Mouse (Mus musculus): ENCODE measurements around the gene Mrpl12. TPM values are rescaled to one million over a fixed set of nuclear protein-coding genes. Genes with fewer than 3 reads are reported as not detected.

Gene Mrpl12
- polyA plus RNA-seq, 1 experiment from 2014 or later = 67.7 TPM

- Histone ChIP-seq H3K9ac (replicated peaks; ENCODE audit: low read depth) (peak overlapping the region; percentile 84), H3K9me3 (ENCODE audit: low read length) (no peaks in the 10 kb centered on the region), H3K36me3 (ENCODE audit: insufficient read depth, low read length) (peaks cover 3% of the 10 kb centered on the region; the same call in 1 of the 2 replicates), H3K4me2 (replicated peaks; ENCODE audit: low read depth, low read length) (peak overlapping the region; percentile 89), H3K27me3 (replicated peaks; ENCODE audit: insufficient read depth, low read length) (no peaks in the 10 kb centered on the region), H3K4me1 (ENCODE audit: insufficient read depth, low read depth, low read length) (peaks cover 5% of the 10 kb centered on the region; the same call in 1 of the 2 replicates), H3K27ac (ENCODE audit: low read length) (peak overlapping the region; percentile 77), H3K4me3 (ENCODE audit: low read depth, low read length) (peak overlapping the region; percentile 88)
- ATAC-seq = no peak; the same call in 1 of the 2 replicates
- 15% methylated on average over 14 of the region's 14 CpGs for WGBS
- DNase-seq (ENCODE audit: low spot score) = no peak
- TF ChIP-seq EP300 (IDR thresholded peaks at IDR 0.05) (no peak), CTCF (IDR thresholded peaks at IDR 0.05) (no peak)
These were observed 27.0 kb upstream of the Mrpl12 start for GRCm38 (mm10) chr11:120457370-120457769.

GRCm38 (mm10) chr11:120457772-120458751, 26.4 kb upstream of the Mrpl12 start, which contains the start of the genes Oxld1 and Ccdc137:
TSS of gene Oxld1 (minus strand) at chr11:120458068.
TSS of gene Ccdc137 (plus strand) at chr11:120458115.
- H3K9me3 ChIP-seq (ENCODE audit: low read length) = no peaks in the 10 kb centered on the region
- H3K4me1 ChIP-seq (ENCODE audit: insufficient read depth, low read depth, low read length) = peaks cover 5% of the 10 kb centered on the region; the same call in 1 of the 2 replicates
- 4% methylated on average over 62 of the region's 62 CpGs for WGBS
- H3K4me2 ChIP-seq (replicated peaks; ENCODE audit: low read depth, low read length) = peak within 1 kb of the TSS; percentile 89
- no peak for TF ChIP-seq CTCF (IDR thresholded peaks at IDR 0.05)
- no peak for TF ChIP-seq EP300 (IDR thresholded peaks at IDR 0.05)
- peak; percentile 96 for ATAC-seq
- peak within 1 kb of the TSS; percentile 84 for H3K9ac ChIP-seq (replicated peaks; ENCODE audit: low read depth)
- peak within 1 kb of the TSS; percentile 77 for H3K27ac ChIP-seq (ENCODE audit: low read length)
- H3K36me3 ChIP-seq (ENCODE audit: insufficient read depth, low read length) = peaks cover 3% of the 10 kb centered on the region; the same call in 1 of the 2 replicates
- peak; percentile 94 for DNase-seq (ENCODE audit: low spot score)
- H3K4me3 ChIP-seq (ENCODE audit: low read depth, low read length) = peak within 1 kb of the TSS; percentile 88
- no peaks in the 10 kb centered on the region for H3K27me3 ChIP-seq (replicated peaks; ENCODE audit: insufficient read depth, low read length)

GRCm38 (mm10) chr11:120458847-120459597, 25.4 kb upstream of the Mrpl12 start:
- Histone ChIP-seq H3K4me2 (replicated peaks; ENCODE audit: low read depth, low read length) (peak overlapping the region; percentile 89), H3K9me3 (ENCODE audit: low read length) (no peaks in the 10 kb centered on the region), H3K27me3 (replicated peaks; ENCODE audit: insufficient read depth, low read length) (no peaks in the 10 kb centered on the region), H3K4me1 (ENCODE audit: insufficient read depth, low read depth, low read length) (peaks cover 5% of the 10 kb centered on the region; the same call in 1 of the 2 replicates), H3K36me3 (ENCODE audit: insufficient read depth, low read length) (peaks cover 3% of the 10 kb centered on the region; the same call in 1 of the 2 replicates), H3K27ac (ENCODE audit: low read length) (no peak overlapping the region; the same call in 1 of the 2 replicates), H3K9ac (replicated peaks; ENCODE audit: low read depth) (peak overlapping the region; percentile 84), H3K4me3 (ENCODE audit: low read depth, low read length) (peak overlapping the region; percentile 88)
- 59% methylated on average over 6 of the region's 6 CpGs for WGBS
- DNase-seq (ENCODE audit: low spot score) (peak; percentile 17), ATAC-seq (no peak)
- TF ChIP-seq EP300 (IDR thresholded peaks at IDR 0.05) (no peak), CTCF (IDR thresholded peaks at IDR 0.05) (peak; percentile 51)

GRCm38 (mm10) chr11:120463536-120463935, 20.9 kb upstream of the Mrpl12 start:
- no peak overlapping the region for H3K4me2 ChIP-seq (replicated peaks; ENCODE audit: low read depth, low read length)
- no peaks in the 10 kb centered on the region for H3K27me3 ChIP-seq (replicated peaks; ENCODE audit: insufficient read depth, low read length)
- TF ChIP-seq EP300 (IDR thresholded peaks at IDR 0.05) = no peak
- no peak for TF ChIP-seq CTCF (IDR thresholded peaks at IDR 0.05)
- no peak for DNase-seq (ENCODE audit: low spot score)
- H3K9me3 ChIP-seq (ENCODE audit: low read length) = no peaks in the 10 kb centered on the region
- ATAC-seq = no peak
- H3K36me3 ChIP-seq (ENCODE audit: insufficient read depth, low read length) = peaks cover 4% of the 10 kb centered on the region; the same call in 1 of the 2 replicates
- peaks cover 11% of the 10 kb centered on the region; the same call in 1 of the 2 replicates for H3K4me1 ChIP-seq (ENCODE audit: insufficient read depth, low read depth, low read length)
- no peak overlapping the region for H3K27ac ChIP-seq (ENCODE audit: low read length)
- no peak overlapping the region for H3K4me3 ChIP-seq (ENCODE audit: low read depth, low read length)
- no peak overlapping the region for H3K9ac ChIP-seq (replicated peaks; ENCODE audit: low read depth)
- WGBS = 78% methylated on average over 2 of the region's 2 CpGs

- peaks cover 4% of the 10 kb centered on the region; the same call in 1 of the 2 replicates for H3K36me3 ChIP-seq (ENCODE audit: insufficient read depth, low read length)
- H3K27ac ChIP-seq (ENCODE audit: low read length) = no peak overlapping the region
- no peak for TF ChIP-seq CTCF (IDR thresholded peaks at IDR 0.05)
- no peak for TF ChIP-seq EP300 (IDR thresholded peaks at IDR 0.05)
- DNase-seq (ENCODE audit: low spot score) (no peak), ATAC-seq (no peak)
- no peaks in the 10 kb centered on the region for H3K9me3 ChIP-seq (ENCODE audit: low read length)
- H3K4me1 ChIP-seq (ENCODE audit: insufficient read depth, low read depth, low read length) = 0 out of 2 replicates have a peak, but pooled peaks cover 8% of the 10 kb centered on the region
- no peak overlapping the region for H3K4me2 ChIP-seq (replicated peaks; ENCODE audit: low read depth, low read length)
- 89% methylated on average over 5 of the region's 5 CpGs for WGBS
- H3K4me3 ChIP-seq (ENCODE audit: low read depth, low read length) = no peak overlapping the region
- no peaks in the 10 kb centered on the region for H3K27me3 ChIP-seq (replicated peaks; ENCODE audit: insufficient read depth, low read length)
- no peak overlapping the region for H3K9ac ChIP-seq (replicated peaks; ENCODE audit: low read depth)
These were observed 20.0 kb upstream of the Mrpl12 start for GRCm38 (mm10) chr11:120464365-120464764.
